Mouse (Mus musculus): ENCODE measurements at regions not wholly inside any gene's neighbourhood (a gene's known extent, or its start where the extent isn't known, plus 50 kb on each side); places are given as distances from the start of the nearest gene placed in this dataset.

- TF ChIP-seq CTCF (IDR thresholded peaks at IDR 0.05; ENCODE audit: low read depth), result no peak
- no peak for TF ChIP-seq EP300 (IDR thresholded peaks at IDR 0.05; ENCODE audit: low read depth)
Measured at GRCm38 (mm10) chr7:128843576-128843975, 98.8 kb downstream of the Sec23ip start.
